Mouse (Mus musculus): Measurements from ENCODE around the gene Agpat2.

DNA sequence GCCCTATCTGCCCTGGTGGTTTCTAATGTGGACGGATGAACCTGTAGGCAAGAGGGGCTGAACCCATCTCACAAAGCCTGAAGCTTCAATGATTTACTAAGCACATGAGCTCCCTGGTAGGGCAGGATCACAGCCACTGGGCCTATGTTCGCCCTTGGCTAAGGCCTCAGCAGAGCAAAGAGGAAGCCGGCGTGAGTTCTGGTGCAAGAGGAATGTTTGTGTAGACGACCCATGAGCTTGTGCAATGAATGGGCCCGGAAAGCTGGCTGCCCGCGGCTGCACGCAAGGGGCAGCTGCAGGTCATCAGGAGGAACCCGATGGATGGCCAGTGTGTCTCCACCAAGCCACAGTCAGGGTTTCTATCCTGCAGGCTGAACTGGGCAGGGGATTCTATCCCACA lies 54.4 kb downstream of the Agpat2 start:
- TF ChIP-seq CTCF (IDR thresholded peaks at IDR 0.05; ENCODE audit: low read depth), result no peak
- peak; percentile 30; the same call in 1 of the 2 replicates for TF ChIP-seq EP300 (IDR thresholded peaks at IDR 0.05; ENCODE audit: low read depth)
